Mouse (Mus musculus) spleen, embryonic (tissue): ENCODE measurements around the gene Mtmr4.

Experiments used
- CTCF ChIA-PET: fragments of 350-600 bp; sonication (Branson Sonifier 250); formaldehyde crosslinking; loops from one replicate; lab custom pipeline; 2022; lab: Charles Lee

The Mtmr4 gene

GRCm38 (mm10) chr11:87581161-87581865, 10.6 kb upstream of the Mtmr4 start:
- CTCF ChIA-PET = interaction anchor here (0.8 kb wide), 1 partner anchor 100 kb away, joined by 6 read pairs; no protein-coding TSS in a partner anchor

GRCm38 (mm10) chr11:87581933-87582710, 9.8 kb upstream of the Mtmr4 start:
- CTCF ChIA-PET = no interaction called here

DNA sequence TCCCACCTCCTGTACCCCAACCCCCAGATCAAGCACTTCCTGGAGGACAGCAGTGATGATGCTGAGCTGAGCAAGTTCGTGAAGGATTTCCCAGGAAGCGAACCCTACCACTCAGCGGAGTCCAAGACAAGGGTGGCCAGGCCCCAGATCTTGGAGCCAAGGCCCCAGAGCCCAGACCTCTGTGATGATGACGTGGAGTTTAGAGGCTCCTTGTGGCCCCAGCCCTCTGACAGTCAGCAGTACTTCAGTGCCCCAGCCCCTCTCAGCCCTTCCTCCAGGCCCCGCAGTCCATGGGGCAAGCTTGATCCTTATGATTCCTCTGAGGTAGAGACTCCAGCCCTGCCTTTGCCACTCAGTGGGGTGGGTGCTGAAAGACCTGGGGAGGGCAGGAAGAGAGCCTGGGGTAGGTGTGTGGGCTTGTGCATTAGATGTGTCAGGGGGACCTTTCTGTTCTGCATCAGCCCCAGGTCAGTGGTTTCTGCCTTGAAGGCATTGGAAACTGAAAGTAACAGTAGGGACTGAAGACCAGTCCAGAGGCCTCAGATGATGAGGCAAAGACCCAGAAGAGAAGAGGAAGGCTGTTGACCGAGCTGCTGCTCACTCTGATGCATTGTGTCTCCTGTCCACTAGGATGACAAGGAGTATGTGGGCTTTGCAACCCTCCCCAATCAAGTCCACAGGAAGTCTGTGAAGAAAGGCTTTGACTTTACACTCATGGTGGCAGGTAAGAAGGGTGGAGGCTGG, 8.5 kb upstream of the Mtmr4 start:
- CTCF ChIA-PET = no interaction called here

GRCm38 (mm10) chr11:87584711-87585505, 7.1 kb upstream of the Mtmr4 start:
- CTCF ChIA-PET = no interaction called here

DNA sequence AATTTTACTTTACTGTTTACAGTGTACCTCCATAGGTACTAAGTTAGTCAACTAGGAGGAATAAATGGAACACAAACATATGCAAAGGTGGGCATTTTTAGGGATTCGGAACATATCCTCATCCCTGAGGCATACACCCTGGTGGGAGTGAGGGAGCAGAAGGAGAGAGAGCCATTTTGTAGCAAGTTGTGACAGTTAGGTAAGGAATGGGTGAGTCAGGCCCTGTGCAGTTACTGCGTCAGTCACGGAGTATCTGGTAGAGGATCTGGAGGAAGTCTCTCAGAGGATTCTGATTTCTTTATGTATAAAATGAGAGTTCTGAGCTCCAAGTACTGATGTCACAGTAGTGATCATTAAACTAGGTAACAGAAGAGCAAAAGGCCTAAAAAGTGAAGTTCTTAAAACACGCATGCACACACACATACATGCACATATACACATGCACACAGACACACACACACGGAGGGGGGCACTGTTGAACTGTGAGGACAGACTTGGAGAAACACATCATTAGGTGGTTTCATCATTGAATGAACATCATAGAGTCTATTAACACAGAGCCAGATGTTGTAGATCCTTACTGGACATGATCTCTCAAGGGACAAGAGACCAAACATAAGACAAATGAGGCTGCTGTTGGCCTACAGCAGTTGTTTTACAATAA, 4.6 kb upstream of the Mtmr4 start:
- CTCF ChIA-PET = no interaction called here

DNA sequence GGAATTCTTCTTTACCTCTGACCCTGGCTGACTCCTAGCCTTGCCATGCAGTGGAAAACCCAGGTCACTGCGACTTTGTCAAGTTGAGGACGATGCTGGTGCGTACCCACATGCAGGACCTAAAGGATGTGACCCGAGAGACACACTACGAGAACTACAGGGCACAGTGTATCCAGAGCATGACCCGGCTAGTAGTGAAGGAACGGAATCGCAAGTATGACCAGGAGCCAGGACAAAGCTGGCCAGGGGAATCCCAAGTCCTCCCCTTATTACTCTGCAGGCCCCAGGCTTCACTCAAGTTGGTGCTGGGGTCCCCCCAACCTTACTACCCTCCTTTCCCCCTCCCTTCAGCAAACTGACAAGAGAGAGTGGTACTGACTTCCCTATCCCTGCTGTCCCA, 2.4 kb upstream of the Mtmr4 start:
- CTCF ChIA-PET = interaction anchor here (0.6 kb wide), 2 partner anchors 52 to 1123 kb away, joined by 3 to 5 read pairs; no protein-coding TSS in a partner anchor

DNA sequence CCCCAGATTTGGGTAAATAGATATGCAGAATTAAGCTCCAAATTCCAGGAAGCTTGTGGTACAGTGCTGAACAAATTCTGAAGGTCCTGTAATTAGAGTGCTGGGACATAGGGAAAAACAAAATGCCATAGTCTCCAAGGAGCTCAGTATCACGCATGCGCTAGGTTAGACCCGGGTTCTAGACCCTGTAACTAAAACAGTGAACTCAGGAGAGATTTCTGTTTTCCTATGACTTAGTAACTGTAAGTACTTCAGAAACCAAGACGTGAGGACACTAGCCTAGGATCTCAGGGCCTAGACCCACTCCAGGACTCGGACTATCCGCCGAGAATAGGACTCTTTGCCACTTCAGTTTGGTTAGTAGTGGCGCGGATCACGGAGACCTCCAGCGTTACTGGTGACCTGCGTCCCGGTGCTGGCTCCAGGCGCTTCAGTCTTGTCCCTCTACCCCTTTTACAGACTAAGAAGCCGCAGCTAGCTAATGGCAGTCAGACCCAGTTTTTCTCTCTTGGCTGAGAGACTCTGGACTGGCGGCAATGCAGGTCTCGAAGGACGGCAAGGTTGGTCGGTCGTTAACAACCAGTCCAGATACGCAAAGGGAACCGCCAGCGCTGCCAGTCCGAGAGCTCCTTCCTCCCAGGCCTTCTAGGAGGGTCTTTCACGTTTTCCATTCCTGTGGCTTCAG, 979 bp upstream of the Mtmr4 start:
- CTCF ChIA-PET = interaction anchor here (0.6 to 0.7 kb wide), 3 partner anchors 16 to 635 kb away, joined by 3 to 5 read pairs (median 4); no protein-coding TSS in a partner anchor

DNA sequence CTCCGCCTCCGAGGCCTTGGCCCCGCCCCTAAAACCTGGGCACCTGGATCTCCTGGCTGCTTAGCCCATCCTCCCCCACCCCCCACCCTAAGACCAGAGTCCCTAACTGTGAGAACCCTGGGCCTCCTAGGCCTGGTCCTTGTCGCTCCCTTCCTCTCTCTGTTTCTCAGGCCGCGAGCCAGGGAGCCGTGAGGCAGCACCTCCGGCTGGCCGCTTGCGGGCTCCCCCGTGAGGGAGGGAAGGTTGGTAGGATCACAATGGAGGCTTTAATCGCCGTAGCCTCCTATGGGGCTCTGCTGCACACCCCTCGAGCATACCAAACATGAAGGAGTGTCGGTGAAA, 363 bp downstream of the Mtmr4 start:
- CTCF ChIA-PET = no interaction called here

GRCm38 (mm10) chr11:87592713-87593598, 994 bp downstream of the Mtmr4 start:
- CTCF ChIA-PET = no interaction called here

DNA sequence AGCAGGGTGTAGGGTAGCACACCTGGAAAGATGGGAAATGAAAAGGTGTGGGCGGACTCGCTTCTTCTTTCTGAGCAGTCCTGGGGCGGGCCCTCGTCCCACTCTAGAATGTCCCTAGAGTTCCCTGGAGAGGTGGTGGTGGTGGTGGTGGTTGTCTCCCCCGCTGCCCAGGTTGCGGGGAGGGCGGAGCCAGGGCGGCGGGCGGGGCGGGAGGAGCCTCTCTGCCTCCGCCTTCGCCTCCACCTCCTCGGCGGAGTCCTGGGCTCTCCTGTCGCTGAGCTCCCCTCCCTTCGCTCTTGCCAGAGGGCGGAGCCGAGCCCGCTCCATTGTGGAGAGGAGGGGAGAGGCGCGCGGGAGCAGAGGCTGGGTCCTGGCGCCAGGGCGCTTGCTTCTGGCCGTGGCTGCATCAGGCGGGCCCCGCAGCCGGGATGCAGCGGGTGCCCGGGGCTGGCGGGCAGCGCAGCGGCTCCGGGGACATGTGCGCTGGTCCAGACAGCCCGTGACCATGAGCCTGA, 3.4 kb downstream of the Mtmr4 start:
- CTCF ChIA-PET = interaction anchor here (0.6 to 1.6 kb wide), 2 partner anchors 9 to 16 kb away, joined by 3 to 4 read pairs; no protein-coding TSS in a partner anchor

- CTCF ChIA-PET = interaction anchor here (0.6 to 1.6 kb wide), 2 partner anchors 17 to 135 kb away, joined by 3 read pairs; no protein-coding TSS in a partner anchor
These were observed 4.0 kb downstream of the Mtmr4 start for GRCm38 (mm10) chr11:87595976-87596375.

GRCm38 (mm10) chr11:87596492-87596891, 4.5 kb downstream of the Mtmr4 start:
- CTCF ChIA-PET = interaction anchor here (0.6 to 1.6 kb wide), 2 partner anchors 17 to 134 kb away, joined by 3 read pairs; no protein-coding TSS in a partner anchor

DNA sequence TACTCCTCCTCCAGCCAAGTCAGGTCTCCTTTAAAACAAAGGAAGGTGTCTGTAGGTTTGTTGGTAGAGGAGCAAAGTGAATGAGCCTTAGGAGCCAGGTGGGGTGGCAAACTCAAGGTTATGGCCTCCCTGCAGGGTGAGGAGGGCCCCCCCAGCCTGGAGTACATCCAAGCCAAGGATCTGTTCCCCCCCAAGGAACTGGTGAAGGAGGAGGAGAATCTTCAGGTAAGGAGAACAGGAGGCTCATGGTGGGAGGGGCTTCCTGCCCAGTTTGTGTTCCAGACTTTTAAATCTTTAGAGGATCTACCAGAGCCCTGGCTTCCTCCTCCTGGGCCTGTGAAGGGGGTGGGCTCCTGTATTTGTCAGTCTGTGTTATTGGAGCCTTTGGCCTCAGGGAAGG, 5.1 kb downstream of the Mtmr4 start:
- CTCF ChIA-PET = interaction anchor here (1.6 kb wide), 1 partner anchor 18 kb away, joined by 3 read pairs; no protein-coding TSS in a partner anchor

DNA sequence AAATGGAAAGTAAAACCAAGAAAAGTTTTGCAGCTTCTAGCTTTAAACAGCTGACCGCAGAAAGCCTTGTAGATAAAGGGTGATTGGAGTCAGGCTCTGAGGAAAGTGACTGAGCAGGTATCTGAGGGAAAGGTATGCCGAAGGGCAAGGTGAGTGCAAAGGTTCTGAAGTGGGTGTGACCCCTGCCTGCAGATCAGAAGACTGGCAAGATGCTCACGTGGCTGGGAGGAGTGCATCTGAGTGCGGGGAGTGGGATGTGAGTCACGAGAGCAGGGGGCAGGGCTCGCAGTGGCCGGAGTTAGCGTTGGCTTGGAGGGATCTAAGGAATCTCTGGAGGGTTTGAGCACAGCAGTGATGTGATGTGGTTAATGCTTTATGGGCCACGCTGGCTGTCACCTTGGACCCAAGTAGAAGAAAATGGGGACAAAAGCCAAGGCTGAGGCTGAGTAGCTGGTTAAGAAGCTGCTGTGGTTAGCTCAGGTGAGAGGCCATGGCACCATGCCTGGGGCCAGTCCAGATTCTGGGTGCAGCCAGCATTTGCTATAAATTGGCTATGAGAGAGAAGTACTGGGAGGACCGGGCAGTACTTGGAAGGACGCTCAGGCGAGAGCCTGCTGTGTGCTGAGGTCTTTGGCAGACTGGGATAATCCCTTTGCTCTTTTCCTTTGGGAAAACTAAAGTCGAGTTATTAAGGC, 7.6 kb downstream of the Mtmr4 start:
- CTCF ChIA-PET = interaction anchor here (0.5 kb wide), 1 partner anchor 357 kb away, joined by 4 read pairs; no protein-coding TSS in a partner anchor

- CTCF ChIA-PET = interaction anchor here (0.5 kb wide), 1 partner anchor 357 kb away, joined by 4 read pairs; no protein-coding TSS in a partner anchor
These were observed 8.4 kb downstream of the Mtmr4 start for GRCm38 (mm10) chr11:87600322-87600853.

- CTCF ChIA-PET = interaction anchor here (0.7 kb wide), 1 partner anchor 1225 kb away, joined by 6 read pairs; no protein-coding TSS in a partner anchor
These were observed 10.3 kb downstream of the Mtmr4 start for GRCm38 (mm10) chr11:87602234-87602633.

DNA sequence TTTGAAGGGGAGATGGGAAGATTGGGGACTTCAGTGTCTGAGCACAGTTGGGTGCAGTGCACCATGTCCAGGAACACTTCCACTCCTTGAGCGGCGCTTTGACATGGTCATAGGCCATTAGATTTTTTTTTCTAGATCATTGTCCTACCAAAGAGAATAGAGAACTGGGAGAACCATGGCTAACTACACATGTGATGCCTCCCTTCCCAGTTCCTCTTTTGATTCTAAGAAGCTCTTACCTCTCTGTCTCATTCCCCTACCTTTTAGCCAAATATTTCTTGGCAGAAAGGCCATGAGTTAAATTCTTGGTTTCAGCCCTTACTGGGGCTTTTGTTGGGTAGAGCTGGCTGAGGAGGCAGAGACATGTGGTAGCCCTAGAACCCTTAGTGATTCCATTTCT, 11.6 kb downstream of the Mtmr4 start:
- CTCF ChIA-PET = no interaction called here
